Mouse (Mus musculus) midbrain, embryonic 12.5 days (tissue): ENCODE data around the gene Gm21693. TPM values are rescaled to one million over a fixed set of nuclear protein-coding genes. Genes with fewer than 3 reads are reported as not detected.
"Not testable (repeated sequence)": the region's sequence is repeated elsewhere in the genome, so short reads cannot be mapped to it uniquely, and the experiment has no call there.

Experiments
- ATAC-seq: fragments of 200-750 bp; cut with Nextera tagmentation; 2 replicates; pipeline ENCODE4 v1.8.0; 2017; ENCODE audit warnings: low read depth, moderate TSS enrichment, moderate library complexity; ENCODE audit not compliant: low FRiP score
- H3K27ac ChIP-seq: fragments of 300-500 bp; sonication (generic); replicated peaks from 2 replicates; pipeline ENCODE4 v1.5.1; 2016; ENCODE audit warnings: mild to moderate bottlenecking
- H3K27me3 ChIP-seq: fragments of 300-500 bp; sonication (generic); 2 replicates; pipeline ENCODE4 v1.6.1; 2016; ENCODE audit warnings: mild to moderate bottlenecking
- H3K36me3 ChIP-seq: fragments of 300-500 bp; sonication (generic); 2 replicates; pipeline ENCODE4 v1.6.1; 2016
- H3K4me1 ChIP-seq: fragments of 300-500 bp; sonication (generic); 2 replicates; pipeline ENCODE4 v1.6.1; 2016
- H3K4me2 ChIP-seq: fragments of 300-500 bp; sonication (generic); replicated peaks from 2 replicates; pipeline ENCODE4 v1.6.1; 2016; ENCODE audit warnings: mild to moderate bottlenecking, moderate library complexity
- H3K4me3 ChIP-seq: fragments of 300-500 bp; sonication (generic); 2 replicates; pipeline ENCODE4 v1.5.1; 2016; ENCODE audit warnings: mild to moderate bottlenecking
- H3K9ac ChIP-seq: fragments of 300-500 bp; sonication (generic); replicated peaks from 2 replicates; pipeline ENCODE4 v1.6.1; 2016; ENCODE audit warnings: mild to moderate bottlenecking, moderate library complexity
- H3K9me3 ChIP-seq: fragments of 300-500 bp; sonication (generic); 2 replicates; pipeline ENCODE4 v1.6.1; 2016; ENCODE audit warnings: mild to moderate bottlenecking
- WGBS: fragments of 180-500 bp; shearing (Covaris S2); methylation state at CpG from one replicate; pipeline ENCODE4 v1.1.7; 2016; 5-methylcytosine and 5-hydroxymethylcytosine counted together
- polyA plus RNA-seq: library from polyadenylated mRNA; unstranded; fragments of >200 nt; fragmentation: Nextera tagmentation; extraction: Ambion mirVana; gene quantifications from 2 replicates; pipeline ENCODE4 v1.2.1, GENCODE M21; 2016

Gene Gm21693
- not detected in 2 replicates for polyA plus RNA-seq

GRCm38 (mm10) chrY:3345229-3345628 is at the start of gene Gm21693:
Gm21693 (minus strand) TSS chrY:3345329.
- H3K4me2 ChIP-seq, H3K9me3 ChIP-seq, H3K27me3 ChIP-seq, H3K4me3 ChIP-seq, ATAC-seq, H3K27ac ChIP-seq, H3K9ac ChIP-seq, H3K4me1 ChIP-seq, H3K36me3 ChIP-seq: not testable (repeated sequence)
- WGBS: no CpG with 5 or more reads among the region's 9 CpGs

- WGBS: no CpG with 5 or more reads among the region's 11 CpGs
- H3K4me1 ChIP-seq, H3K27me3 ChIP-seq, H3K9me3 ChIP-seq, H3K27ac ChIP-seq, H3K36me3 ChIP-seq, H3K9ac ChIP-seq, H3K4me2 ChIP-seq, ATAC-seq, H3K4me3 ChIP-seq: not testable (repeated sequence)
Observed at GRCm38 (mm10) chrY:3340661-3341060, 4.5 kb downstream of the Gm21693 start.

- not testable (repeated sequence) for H3K27ac ChIP-seq, H3K27me3 ChIP-seq, H3K4me3 ChIP-seq, H3K9me3 ChIP-seq, H3K9ac ChIP-seq, H3K4me1 ChIP-seq, ATAC-seq, H3K4me2 ChIP-seq, H3K36me3 ChIP-seq
- no CpG with 5 or more reads among the region's 9 CpGs for WGBS
Observed at GRCm38 (mm10) chrY:3306349-3306748, 38.8 kb downstream of the Gm21693 start, which contains the start of gene Gm21677. Gm21677 (minus strand) TSS chrY:3306449.

Other genes starting within 250 kb of the Gm21693 start
- gene Gm21677, start 38.9 kb downstream of the Gm21693 start, polyA plus RNA-seq: not detected in 2 replicates
- gene Gm21704, start 64.8 kb upstream of the Gm21693 start, polyA plus RNA-seq: not detected in 2 replicates
- gene Gm21708, start 64.8 kb upstream of the Gm21693 start, polyA plus RNA-seq: 0.15 TPM in 1 of 2 replicates, not detected in the other